Mouse (Mus musculus) large intestine, adult 2 months (tissue): ENCODE results near the gene Slc22a3. TPM values are rescaled to one million over a fixed set of nuclear protein-coding genes. Genes with fewer than 3 reads are reported as not detected.

Experiments
- DNase-seq: peaks from one replicate; pipeline ENCODE4 v3.0.0-alpha.2; 2012; ENCODE audit warnings: low read depth, low spot score
- WGBS: fragments of 180-500 bp; shearing (Covaris S2); methylation state at CpG from one replicate; pipeline ENCODE4 v1.1.7; 2018; 5-methylcytosine and 5-hydroxymethylcytosine counted together
- polyA plus RNA-seq: library from polyadenylated mRNA; depleted of rRNA; stranded (reverse); fragments of >200 nt; gene quantifications from 2 replicates; pipeline ENCODE4 v1.2.3, GENCODE M21; 2012

The Slc22a3 gene
- polyA plus RNA-seq, 1 experiment, result 0.74 TPM

GRCm38 (mm10) chr17:12474509-12475083 is 32.9 kb downstream of the Slc22a3 start:
- DNase-seq, result no peak
- WGBS, result 69% methylated on average over 3 of the region's 3 CpGs

GRCm38 (mm10) chr17:12472547-12472946 is 35.0 kb downstream of the Slc22a3 start:
- DNase-seq, result no peak

GRCm38 (mm10) chr17:12468745-12469144 is 38.8 kb downstream of the Slc22a3 start:
- 71% methylated on average over 5 of the region's 5 CpGs for WGBS
- no peak for DNase-seq

- 71% methylated on average over 3 of the region's 3 CpGs for WGBS
- DNase-seq, result no peak
Measured at GRCm38 (mm10) chr17:12467642-12468041, 39.9 kb downstream of the Slc22a3 start.

- DNase-seq, result no peak
- 50% methylated on average over 4 of the region's 4 CpGs for WGBS
Measured at GRCm38 (mm10) chr17:12466501-12467000, 41.0 kb downstream of the Slc22a3 start.

GRCm38 (mm10) chr17:12461168-12461567 is 46.3 kb downstream of the Slc22a3 start:
- no peak for DNase-seq

GRCm38 (mm10) chr17:12455143-12455790 is 52.2 kb downstream of the Slc22a3 start:
- no peak for DNase-seq

GRCm38 (mm10) chr17:12453691-12454090 is 53.8 kb downstream of the Slc22a3 start:
- no peak for DNase-seq
- 88% methylated on average over 6 of the region's 6 CpGs for WGBS

More at GRCm38 (mm10) chr17:12455143-12455790, 52.2 kb downstream of the Slc22a3 start:
- 53% methylated on average over 5 of the region's 5 CpGs for WGBS

GRCm38 (mm10) chr17:12452862-12453531 is 54.5 kb downstream of the Slc22a3 start:
- DNase-seq, result no peak
- 29% methylated on average over 11 of the region's 11 CpGs for WGBS

GRCm38 (mm10) chr17:12451234-12451633 is 56.3 kb downstream of the Slc22a3 start:
- 54% methylated on average over 4 of the region's 4 CpGs for WGBS
- DNase-seq, result no peak

- no peak for DNase-seq
- 38% methylated on average over 2 of the region's 2 CpGs for WGBS
Measured at GRCm38 (mm10) chr17:12444561-12444960, 62.9 kb downstream of the Slc22a3 start.

- 79% methylated on average over 10 of the region's 10 CpGs for WGBS
- no peak for DNase-seq
Measured at GRCm38 (mm10) chr17:12437771-12438170, 69.7 kb downstream of the Slc22a3 start.

- DNase-seq, result no peak
- WGBS, result 53% methylated on average over 5 of the region's 5 CpGs
Measured at GRCm38 (mm10) chr17:12431707-12432106, 75.8 kb downstream of the Slc22a3 start.

GRCm38 (mm10) chr17:12428369-12428768 is 79.1 kb downstream of the Slc22a3 start:
- DNase-seq, result no peak

- DNase-seq, result no peak
- WGBS, result 49% methylated on average over 3 of the region's 3 CpGs
Measured at GRCm38 (mm10) chr17:12427156-12427555, 80.3 kb downstream of the Slc22a3 start.

GRCm38 (mm10) chr17:12422143-12422542 is 85.4 kb downstream of the Slc22a3 start:
- DNase-seq, result no peak
- WGBS, result 97% methylated on average over 1 of the region's 1 CpGs

GRCm38 (mm10) chr17:12420886-12421574 is 86.5 kb downstream of the Slc22a3 start:
- 71% methylated on average over 16 of the region's 16 CpGs for WGBS
- DNase-seq, result no peak

GRCm38 (mm10) chr17:12419491-12420079 is 87.9 kb downstream of the Slc22a3 start:
- no peak for DNase-seq
- WGBS, result 53% methylated on average over 19 of the region's 19 CpGs

GRCm38 (mm10) chr17:12416250-12416895 is 91.1 kb downstream of the Slc22a3 start:
- DNase-seq, result peak; percentile 39
- WGBS, result 36% methylated on average over 6 of the region's 6 CpGs
